Mouse (Mus musculus) left cerebral cortex, adult 18-20 months (tissue): Measurements from ENCODE around the gene Akap13. TPM values are rescaled to one million over a fixed set of nuclear protein-coding genes. Genes with fewer than 3 reads are reported as not detected.
"Not testable (repeated sequence)": the region's sequence is repeated elsewhere in the genome, so short reads cannot be mapped to it uniquely, and the experiment has no call there.

ENCODE experiments used
- DNase-seq, 2 experiments: peaks; one replicate each; pipeline ENCODE4 v3.0.0; 2021 to 2022; ENCODE audit warnings: low spot score in 2 of 2, mixed read lengths in 1 of 2
- microRNA-seq, 2 experiments: library from miRNA; unstranded; fragments of <30 nt; microRNA quantifications; one replicate each; pipeline ENCODE4 v1.2.0; 2021
- total RNA-seq, 2 experiments: library from RNA; stranded (reverse); gene quantifications; 2 replicates each; pipeline ENCODE4 v1.2.3; 2021

Gene Akap13
- total RNA-seq, 2 experiments from 2014 or later, result 22.2 to 23.5 TPM

DNA sequence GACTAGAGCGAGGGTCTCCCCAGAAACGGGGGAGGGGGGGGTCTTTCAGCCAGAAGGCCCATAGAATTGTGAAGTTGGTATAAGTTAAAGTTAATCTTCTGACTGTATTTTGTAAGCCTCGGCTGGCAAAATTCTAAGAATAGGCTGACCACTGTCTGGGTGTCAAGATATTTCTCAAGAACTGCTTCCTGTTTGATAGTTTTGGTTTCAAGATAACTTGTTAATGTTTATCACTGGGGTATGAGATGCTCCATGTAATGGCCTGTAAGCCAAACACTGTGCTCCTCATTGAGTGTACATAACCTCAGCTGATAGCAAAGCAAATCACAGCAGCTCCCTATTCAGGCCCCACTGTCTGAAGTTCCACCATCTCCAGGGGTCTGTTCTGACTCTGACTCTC is 332.0 kb downstream of the Akap13 start:
- no peak for DNase-seq

DNA sequence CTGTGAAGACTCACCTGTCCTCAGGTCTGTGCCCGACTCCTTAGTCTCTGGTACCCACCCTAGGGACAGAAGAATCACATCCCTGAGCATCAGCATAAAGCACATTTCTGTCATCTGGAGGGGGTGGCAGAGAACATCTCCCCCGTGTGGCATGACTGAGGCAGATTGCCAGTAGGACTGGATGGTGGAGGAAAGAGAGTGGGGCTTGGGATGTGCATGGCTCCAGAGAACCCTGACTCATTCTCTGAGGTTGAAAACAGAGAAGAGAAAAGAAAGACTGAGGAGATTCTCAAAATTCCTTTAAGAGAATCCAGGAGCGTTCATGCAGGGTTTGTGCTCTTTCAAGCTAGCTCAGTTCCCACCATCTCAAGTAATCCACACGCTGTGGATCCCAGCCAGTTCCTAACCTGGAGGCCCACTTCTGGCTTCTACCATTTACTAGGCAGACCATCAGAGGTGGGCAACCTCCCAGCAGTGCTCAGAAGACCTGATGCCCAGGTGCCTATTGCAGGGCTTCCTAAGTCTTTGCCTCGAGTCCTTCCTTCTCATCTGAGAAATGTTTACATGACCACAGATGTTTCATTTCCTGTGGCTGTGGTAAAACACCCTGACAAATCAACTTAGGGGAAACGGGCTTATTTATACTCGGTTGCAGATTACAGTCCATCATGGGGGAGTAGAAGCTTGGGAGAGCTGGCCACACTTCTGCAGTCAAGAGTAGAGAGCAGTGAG is 332.9 kb downstream of the Akap13 start:
- peak in 1 of 2 experiments; percentile 18 for DNase-seq

DNA sequence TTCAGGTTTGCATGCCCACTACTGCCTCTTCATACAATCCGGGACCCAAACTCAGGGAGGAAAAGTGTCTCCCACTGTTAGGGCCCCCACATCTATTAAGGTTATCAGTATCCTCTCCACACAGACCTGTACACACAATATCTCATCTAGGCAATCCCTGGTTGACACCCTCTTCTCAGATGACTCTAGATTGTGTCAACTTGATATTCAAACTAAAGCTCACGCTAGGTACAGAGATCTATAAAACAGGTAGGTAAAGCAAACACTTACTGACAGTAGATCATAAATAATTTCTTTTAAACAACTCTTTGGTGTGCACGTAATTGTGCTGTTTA is 333.4 kb downstream of the Akap13 start:
- DNase-seq, result not testable (repeated sequence)

DNA sequence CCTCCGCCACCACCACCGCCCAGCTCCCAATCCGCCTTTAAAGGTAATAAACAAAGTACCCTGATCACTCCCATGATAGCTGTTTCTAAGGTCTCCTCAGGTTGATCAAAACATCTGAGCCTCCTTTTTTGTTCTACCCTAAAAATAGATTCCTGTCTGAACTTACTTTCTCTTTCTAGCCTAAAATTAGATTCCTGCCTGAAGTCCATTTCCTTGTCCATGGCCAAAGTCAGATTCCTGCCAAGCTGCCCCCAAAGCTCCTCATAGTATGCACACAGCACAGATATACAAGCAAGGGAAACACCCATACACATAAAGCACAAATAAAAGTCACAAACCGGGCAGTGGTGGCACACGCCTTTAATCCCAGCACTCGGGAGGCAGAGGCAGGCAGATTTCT is 334.4 kb downstream of the Akap13 start:
- DNase-seq, result no peak

DNA sequence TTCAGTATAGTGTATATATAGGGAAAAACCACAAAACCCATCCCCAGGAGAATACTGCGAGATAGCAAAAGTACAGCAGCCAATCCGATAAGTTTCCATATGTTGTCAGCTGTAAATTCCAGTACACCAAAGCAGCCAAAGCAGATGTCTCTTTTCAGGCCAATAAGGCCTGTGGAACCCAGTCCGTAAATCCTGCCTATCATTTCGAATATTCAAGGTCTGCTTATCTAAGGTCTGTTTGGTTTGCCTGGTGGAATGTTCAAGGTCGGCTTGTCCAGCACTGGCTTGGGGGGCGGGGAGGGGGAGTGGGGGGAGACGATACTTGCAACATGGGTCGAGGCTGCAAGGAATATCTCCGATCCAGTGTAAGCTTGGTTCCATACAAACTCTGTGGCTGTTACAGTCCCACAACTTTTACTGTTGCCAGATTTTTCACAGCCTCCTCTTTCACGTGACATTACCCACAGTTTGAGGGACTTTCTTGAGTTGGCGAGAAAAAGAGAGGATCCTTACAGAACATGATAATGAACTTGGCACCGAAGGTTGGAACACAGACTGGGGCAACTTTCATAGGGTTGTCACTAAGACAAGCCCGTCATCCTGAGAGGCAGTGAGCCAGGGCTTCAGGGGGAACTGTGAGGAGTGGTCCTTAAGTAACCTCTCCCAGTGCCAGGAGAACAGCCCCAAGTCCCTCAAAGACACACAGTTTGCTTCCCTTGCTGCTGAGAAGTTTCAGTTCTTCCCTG is 335.9 kb downstream of the Akap13 start:
- DNase-seq, result not testable (repeated sequence)

DNA sequence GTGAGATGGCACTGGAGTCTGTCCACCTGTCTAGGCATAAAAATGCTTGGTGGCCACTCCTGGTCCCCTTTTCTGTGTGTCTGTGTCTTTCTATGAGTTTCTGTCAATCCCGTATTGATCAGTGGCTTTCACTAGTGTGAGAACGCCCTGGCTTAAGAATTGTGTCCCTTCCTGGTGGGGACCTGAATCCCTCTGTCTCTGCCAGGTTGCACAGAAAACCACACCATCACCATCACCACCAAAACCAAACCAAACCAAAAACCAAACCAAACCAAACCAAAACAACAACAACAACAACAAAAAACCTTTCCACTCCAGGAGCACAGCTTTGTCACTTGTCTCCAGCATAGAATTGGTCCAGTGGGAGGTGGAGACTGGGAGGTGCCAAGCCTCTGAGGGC is 337.8 kb downstream of the Akap13 start:
- DNase-seq, result no peak

DNA sequence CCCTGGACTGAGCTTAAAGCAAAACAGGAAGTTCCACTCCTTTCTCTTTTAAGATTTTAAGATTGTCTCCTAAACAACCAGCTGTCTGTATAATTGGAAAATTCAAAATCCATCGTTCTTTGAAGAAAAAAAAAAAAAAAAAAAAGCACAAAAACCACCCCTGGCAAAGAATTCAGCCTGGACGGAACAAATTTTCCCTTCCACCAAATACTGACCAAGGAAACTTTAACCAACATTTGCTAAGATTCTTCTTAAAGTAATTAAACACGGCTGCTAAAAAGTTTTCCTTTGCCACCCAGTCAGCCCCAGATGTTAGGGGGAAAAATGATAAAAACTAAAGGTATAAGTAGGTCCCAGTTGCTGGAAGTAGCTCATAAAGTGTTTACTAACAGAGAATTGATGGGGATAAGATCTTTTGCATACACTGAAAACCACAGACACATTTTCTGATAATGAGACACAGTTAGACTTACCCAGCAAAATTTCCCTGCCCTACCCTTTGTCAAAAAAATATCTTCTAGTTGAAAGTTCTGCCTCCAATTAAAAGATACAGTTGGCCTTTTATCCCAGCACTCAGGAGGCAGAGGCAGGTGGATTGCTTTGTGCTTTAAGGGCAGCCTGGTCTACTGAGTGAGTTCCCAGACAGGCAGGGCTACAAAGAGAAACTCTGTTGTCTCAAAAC is 338.5 kb downstream of the Akap13 start:
- no peak for DNase-seq

DNA sequence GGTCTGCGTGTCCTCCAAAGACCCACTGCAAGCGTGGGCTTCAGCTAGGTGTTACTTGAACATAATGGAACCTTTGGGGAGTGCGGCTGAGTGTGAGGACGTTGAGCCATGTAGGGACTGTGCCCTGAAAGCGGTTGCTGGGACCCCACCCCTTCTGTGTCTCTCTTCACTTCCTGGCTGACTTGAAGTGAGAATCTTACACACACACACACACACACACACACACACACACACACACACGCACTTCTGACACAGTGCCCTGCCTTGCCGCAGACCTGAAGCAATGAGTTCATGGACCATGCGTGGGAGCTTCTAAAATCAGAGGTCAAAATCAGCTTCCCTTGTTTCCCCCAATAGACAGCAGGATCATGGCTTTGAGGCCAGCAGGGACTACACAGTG is 339.8 kb downstream of the Akap13 start:
- DNase-seq, result no peak

DNA sequence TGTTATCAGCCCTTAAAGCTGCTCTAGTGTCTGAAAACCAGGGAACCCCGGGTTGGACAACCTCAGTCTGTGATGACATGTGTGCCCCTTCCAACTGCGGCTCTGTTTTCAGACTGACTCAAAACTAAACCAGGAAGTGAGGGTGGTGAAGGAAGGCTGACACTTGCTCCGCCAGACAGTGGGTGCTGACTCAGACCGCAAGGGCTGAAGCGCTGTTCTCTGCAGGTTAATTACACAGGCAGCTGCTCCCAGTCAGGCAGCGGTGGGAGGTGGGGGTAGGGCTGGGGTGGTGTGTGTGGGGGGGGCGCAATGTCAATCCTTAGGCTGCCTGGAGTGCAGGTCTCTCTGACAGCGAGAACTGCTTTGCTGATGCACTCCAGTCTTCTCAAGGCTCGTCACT is 341.1 kb downstream of the Akap13 start:
- DNase-seq, result no peak

DNA sequence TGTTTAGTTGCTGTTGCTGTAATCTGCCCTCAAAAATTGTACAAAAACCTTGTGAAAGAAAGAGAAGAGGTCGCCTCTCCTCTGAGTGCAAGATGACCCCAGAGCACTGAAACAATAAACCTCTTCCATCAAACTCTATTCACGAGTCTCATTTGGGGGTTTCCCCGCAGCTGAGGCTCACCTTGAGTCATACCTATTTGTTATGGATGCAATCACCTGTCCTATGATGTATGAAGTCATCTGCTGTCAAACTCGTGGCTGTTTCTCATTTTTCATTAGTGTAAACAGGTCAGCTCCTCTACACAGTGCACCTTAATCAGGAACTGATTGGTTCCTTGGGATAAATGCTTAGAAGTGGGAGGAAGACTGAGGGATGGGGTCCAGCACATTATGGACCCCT is 345.2 kb downstream of the Akap13 start:
- no peak for DNase-seq

DNA sequence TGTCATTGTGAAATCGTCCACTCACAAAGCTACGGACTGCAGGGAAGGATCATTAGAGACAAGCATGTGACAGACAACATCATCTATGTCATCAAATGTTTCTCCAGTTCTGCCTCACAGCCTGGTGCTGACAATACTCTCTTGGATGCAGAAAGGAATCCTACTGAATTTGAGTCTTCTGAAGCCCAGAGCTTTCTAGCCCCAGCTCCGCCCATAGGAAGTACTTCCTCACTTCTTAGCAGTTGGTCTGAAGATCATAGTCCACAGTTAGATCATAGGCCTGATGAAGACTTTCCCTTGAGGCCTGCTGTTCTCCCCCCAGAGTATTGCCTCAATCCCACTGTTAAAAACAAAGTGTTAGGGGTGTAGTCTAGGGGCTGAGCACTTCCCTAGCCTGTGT is 345.7 kb downstream of the Akap13 start:
- DNase-seq, result no peak

DNA sequence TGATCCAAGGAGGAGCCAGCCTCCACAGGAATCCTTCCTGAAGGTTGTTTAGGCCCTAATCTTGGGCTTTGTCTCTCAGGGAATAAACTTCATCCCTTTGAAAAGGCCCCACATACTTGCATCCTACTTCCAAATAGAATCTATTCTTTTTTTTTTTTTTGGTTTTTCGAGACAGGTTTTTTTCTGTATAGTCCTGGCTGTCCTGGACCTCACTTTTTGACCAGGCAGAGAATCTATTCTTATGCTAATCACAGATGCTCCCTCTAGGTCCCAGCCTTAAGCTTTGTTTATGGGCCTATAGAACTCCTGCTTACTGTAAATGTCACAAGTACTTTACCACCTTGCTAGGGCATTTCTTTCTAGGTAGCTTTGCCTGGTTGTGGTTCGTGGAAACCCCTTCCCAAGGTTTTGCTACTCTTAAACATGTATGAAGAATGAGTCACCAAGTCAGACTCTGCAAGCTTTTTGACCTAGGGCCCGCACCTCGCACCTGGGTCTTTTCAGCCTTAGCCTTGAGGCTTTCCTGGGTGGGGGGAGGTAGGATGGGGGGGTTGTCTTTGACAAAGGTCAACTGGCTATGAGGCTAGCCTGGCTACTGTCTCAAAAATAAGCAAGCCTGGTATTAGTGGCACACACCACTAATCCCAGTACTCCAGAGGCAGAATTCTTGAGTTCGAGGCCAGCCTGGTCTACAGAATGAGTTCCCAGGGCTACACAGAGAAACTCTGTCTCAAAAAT is 346.5 kb downstream of the Akap13 start:
- DNase-seq, result no peak

DNA sequence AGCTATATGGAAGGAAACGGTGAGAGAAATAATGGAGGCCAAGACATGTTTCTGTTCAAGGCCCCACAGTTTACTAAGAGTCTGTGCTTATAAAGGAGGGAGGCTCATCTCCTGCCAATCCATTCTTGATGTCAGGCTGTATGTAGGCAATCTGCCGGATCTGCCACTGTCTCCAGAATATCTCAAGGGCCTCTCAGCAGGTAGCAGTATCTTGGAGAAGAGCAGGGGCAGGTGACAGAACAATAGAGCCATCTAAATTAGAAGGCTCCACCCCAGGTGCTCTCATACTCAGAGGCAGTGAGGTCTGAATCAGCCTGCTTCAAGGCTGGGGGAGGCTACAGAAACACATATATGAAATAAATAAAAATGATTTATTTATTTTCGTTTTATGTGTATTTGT is 347.6 kb downstream of the Akap13 start:
- no peak for DNase-seq

Small RNA genes within 50 kb of the gene (microRNA-seq; reads per million reads assigned to microRNA genes)
- gene Gm23251, result 0 reads per million in 2 experiments

Other genes starting within 250 kb of the Akap13 start
- 100 to 1,000 TPM; 376 to 377 TPM for gene Sv2b, start 146.3 kb upstream of the Akap13 start, total RNA-seq